Mouse (Mus musculus) monocyte, adult 5-6 weeks (primary cell): ENCODE measurements around the gene 1700034J05Rik. TPM values are rescaled to one million over a fixed set of nuclear protein-coding genes. Genes with fewer than 3 reads are reported as not detected.

Experiments used
- ATAC-seq: fragments of 153-309, 156-312 bp; replicated peaks from 2 replicates; pipeline ENCODE4 v1.8.0; 2017; ENCODE audit warnings: mild to moderate bottlenecking; ENCODE audit not compliant: low TSS enrichment, insufficient number of reproducible peaks, severe bottlenecking, poor library complexity, low FRiP score
- total RNA-seq: library from RNA; stranded (forward); fragments of 200-1000, 200-491, 200-594 nt; gene quantifications from 3 replicates; pipeline ENCODE4 v1.2.3, GENCODE M21; 2017

The 1700034J05Rik gene
- total RNA-seq, result 1.2 TPM in 1 of 3 replicates, not detected in the others

DNA sequence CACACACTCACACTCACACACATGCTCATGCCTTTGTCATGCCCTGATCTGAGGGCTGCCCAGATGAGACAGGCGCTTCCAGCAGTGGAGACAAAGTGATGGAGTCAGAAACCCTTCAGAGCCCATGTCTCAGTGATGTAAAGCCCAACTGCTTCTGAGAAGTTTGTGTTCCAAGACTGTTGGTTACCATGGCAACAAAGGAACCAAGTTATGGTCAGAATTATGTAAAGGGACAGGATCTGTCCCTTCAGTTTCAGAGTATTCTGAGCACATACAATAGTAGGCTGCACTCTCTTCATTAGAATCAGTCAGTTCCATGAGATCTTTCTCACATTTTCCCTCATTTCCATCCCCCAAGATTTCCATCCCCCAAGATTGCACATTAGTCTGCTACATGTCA lies at the start of gene 1700034J05Rik:
1700034J05Rik (minus strand) TSS at position 165 of the 400 bp plus-strand sequence.
- no peak for ATAC-seq

DNA sequence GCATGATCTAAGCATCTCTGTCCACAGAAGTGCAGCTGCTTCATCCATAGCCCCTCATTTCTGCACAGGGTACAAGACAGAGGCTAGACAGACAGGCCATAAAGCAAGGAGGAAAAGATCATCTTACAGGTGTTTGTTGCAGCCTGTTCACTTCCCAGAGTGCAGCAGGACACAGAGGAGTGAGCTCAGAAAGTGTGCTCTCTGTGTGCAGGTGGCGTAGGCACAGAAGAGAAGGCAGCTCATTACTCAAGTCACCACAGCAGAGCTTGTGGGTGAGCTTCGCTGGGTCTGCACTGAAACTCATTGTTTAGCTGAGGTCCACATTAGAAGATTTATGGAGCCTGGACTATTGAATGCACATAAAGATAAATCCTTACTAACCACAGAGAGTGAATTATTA lies 45.5 kb upstream of the 1700034J05Rik start:
- ATAC-seq, result no peak

DNA sequence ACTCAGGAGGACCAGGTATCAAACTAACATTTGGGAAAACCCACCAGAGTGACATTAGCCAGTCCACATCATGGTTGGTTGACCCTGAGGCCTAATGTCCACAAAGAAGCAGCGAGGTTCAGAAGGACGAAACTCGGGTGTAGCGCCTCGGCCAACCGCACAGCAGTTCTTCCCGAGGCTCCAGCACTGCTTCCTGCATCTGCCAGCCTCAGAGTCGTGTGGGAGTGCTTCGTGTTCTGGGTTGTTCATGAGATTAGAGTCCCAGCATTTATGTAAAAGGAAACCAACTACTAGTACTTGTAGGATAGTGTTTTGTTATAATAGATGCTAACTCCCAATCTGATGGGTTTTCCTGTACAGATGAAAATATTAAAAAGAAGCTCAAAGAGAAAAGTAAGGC lies 45.1 kb upstream of the 1700034J05Rik start:
- no peak for ATAC-seq

DNA sequence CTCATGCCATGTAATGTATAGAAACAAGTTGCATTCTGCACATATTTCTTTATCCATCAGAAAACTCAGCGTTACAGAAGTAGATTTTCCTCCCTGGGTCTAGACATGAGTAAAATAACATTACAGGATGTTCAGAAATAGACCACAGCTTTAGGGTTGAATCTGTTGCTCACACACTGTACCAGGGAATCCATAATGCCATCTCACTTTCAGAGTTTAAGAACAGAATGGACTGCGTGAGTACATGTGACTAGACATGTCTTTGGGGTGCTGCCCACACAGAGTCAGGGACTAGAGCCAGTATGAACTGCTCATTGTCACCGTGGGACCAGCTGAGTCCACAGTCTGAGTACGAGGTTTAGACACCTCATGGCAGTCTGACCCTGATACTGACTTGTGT lies 44.5 kb upstream of the 1700034J05Rik start:
- ATAC-seq, result no peak

DNA sequence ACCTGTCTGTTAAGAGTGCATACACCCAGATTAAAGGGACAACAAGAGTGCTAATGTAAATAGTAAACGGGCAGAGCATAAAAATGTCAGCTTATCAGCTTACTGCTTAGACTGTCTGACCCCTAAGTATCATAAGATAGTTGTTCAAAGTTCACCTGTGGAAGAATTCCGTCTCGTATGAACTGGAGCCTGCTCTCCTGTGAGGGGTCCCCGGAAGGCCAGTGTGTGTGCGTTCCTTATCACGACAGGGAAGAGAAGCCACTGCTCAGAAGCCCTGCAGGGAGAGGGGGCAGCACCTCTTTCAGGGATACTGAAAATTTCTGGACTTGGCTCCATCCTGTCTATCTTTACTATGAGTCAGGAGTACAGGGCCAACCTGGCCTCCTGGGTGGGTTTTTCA lies 42.8 kb upstream of the 1700034J05Rik start:
- no peak for ATAC-seq

DNA sequence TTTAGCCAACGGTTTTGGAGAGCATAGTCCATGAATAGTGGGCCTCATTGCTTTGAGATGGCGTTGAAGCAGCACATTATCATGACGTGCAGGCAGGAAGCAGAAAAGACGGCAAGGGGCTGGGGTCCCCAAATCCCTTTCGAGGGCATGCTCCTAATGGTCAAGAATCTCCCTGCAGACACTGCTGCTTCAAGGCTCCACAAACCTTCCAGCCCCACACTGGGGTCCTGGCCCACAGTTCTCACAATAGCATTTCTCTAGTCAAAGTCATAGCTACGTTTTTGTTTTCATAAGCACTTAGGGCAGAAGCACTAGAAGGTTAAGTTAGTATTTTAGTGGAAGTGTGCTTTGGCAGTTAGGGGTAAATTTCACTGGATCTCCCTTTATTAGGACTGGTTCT lies 41.7 kb upstream of the 1700034J05Rik start:
- no peak for ATAC-seq

DNA sequence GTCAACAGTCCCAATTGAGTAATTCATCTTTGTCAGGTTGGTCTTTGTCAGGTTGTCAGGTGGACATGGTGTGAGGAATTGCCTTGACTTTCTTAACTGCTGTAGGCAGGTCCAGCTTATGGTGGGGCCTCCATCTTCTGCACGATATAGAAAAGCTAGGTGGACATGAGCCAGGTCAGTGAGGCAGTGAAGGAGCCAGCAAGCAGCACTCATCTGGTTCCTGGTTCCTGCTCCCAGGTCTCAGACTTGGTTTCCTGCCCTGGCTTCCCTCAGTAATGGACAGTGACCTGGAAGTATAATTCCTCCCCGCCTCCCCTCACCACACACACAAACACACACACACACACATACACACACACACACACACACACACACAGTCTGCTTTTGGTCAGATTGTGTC lies 41.2 kb upstream of the 1700034J05Rik start:
- ATAC-seq, result no peak

DNA sequence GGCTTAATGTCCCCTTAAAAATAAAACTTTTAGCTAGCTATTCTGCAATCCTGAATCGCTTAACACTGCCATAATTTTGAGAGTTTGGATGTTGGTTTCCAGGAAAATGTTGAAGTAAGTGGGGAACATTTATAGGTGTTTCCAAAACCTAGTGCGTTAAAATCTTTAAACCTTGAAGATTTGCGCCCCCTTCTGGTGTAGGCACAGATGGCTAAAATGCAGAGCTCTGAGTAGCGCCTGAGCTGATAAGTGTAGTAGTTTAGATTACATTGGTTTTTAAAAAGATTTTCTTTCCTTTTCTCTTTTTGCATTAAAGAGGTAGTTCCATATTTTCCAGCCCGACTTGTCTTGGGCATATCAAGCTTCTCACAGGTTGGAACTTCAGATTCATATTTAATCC lies 40.0 kb upstream of the 1700034J05Rik start:
- ATAC-seq, result no peak

DNA sequence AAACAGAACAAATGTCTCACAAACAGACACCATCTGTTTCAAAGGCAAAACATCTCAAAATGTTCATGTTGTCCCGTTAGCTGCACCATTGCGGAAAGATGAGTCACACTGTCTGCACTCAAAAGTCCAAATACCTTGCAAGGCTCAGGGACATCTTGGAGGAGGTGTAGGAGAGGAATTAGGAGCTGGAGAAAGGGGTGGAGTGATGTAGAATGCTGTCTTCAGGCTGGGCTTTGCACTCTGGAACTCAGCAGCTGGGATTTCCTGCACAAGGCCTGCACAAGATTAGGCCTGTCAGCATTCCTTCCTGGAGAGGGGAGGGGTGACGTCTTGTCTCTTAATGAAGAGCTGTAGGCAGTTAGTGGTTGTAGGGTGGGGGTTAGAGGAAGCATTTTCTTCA lies 30.3 kb upstream of the 1700034J05Rik start:
- ATAC-seq, result no peak

DNA sequence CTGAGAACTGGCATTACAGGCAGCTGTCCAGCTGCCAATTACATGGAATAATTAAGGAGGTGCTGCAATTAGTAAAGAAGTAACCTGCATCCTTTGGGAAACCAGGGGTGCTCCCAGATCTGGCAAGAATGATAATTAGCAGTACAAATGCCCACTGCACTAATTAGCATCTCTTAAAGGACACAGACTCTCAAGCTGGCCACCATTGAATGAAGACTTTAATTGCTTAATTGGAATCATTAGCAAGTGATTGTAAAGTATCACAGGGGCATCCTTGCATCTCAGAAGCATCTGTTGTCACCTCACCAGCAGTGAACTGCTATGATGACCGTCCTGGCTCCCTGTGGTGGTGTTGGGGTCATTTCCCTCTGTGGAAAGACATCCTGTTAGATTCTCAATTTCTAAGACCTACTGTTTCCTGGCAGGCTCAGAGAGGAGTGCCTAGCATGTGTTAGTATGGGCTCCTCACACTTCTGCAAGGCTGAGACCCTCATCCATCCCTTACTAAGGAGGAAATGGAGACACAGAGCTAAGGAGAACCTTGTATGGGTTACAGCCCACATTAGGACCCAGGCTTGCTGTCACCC lies 27.1 kb upstream of the 1700034J05Rik start:
- no peak for ATAC-seq

DNA sequence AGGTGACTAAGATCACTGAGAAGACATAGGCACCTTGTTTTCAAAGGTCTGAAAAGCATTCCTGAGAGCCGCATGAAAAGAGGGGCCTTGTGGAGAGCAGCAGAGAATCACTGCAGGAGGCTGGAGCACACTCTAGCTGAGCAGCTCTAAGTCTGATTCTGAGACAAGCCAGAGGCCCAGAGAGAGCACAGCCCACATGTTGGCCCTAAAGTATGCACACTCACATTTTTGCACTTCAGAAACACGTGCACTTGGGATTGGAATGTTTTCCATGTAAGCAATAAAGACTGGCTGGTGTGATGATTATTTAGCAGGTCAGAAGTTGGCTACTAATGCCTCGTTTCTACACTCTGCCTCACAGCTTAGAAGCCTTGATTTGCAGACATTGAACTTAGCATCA lies 25.7 kb upstream of the 1700034J05Rik start:
- no peak for ATAC-seq

DNA sequence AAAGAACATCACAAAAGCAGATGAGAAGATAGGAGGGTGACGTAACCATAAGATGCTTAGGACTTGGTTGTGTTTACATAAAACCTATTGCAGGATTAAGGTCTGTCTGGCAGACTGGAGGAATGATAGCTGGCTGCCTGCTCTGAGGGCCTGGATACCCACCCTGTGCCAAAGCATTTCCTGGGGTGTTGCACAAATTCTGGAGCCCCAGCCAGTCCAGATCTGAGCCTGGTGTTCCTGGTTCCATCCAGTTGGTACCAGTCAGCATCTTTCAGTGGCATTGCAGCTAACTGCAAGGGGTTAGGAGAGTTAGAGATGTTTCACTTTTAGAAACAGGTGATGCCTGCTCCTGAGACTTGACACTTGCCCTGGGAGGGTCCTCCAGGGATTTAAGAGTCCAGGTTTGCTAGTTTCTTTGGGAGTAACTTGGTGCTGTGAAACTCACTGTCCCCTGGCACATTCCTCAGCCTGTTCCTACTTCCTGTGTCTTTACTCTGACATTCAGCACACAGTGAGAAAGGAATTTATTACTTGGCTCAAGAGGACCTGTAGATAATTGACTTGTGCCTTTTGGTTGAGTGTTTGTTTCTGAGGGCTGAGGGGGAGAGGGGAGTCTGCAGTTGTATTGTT lies 25.0 kb upstream of the 1700034J05Rik start:
- no peak for ATAC-seq

DNA sequence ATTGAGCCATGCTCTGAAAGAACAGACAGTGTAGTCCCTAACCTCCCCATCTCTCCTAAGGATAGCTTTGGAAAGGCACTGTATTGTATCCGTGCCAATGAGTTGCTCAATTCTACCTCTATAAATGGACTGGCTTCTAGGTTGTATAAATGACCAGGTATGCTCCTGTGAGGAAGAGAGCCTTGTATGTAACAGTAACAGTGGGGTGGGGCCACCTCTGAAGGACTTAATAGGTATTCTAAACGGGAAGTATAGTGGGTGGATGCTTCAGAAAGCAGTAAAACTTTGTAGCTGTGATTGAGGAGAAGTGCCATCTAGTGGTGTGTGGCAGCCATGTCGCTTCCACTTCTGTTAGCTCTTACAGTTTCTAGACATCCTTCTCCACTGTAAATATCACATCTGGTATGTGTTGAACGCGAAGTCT lies 24.5 kb upstream of the 1700034J05Rik start:
- no peak for ATAC-seq

DNA sequence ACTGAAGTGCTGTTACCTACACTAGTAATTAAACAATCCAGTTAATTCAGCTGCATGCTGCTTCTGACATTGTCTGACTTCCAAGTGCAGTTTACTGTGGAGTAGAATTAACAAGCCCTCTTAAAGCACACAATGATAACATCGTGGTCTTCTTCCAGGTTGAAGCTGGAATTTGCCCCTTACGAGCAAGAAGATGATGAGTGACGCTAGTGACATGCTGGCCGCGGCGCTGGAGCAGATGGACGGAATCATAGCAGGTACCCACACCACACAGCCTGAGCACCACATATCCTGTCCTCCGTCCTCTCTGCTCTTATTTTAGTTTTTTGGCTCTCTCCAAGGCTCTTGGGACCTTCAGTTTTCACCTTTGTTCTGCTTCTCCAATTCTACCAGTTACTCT lies 22.2 kb upstream of the 1700034J05Rik start:
- no peak for ATAC-seq

DNA sequence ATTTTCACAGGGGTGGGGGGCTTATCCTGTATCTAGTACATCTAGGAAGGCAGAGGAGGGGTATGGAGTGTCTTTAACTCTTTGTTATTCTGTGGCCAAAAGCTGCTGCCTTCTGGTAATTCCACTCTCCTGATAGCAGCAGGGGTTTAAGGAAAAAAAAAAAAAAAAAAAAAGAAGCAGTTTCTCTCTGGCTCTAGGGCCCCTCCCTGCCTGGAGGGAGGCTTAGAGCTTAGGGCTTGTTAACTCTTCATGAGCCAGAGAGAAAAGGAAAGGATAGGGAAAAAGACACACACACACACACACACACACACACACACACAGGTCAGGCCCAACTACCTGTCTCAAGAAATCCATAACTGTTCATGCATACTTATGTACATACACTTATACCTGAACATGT lies 19.6 kb upstream of the 1700034J05Rik start:
- no peak for ATAC-seq

DNA sequence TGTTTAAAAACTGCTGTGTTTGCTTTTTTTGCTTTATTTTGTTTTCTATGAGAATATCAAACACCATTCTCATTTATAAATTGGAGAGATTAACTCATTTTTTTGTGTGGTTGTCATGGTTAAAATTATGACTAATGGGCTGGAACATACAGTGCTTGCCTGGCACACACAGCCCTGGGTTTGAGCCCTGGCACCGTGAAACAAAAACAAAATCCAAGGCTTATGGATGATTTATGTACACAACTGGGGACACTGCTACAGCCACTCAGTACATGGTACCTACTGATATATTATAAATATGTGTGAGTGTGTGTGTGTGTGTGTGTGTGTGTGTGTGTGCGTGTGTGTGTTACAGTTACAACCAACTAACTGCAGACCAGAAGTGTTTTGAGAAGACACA lies 19.2 kb upstream of the 1700034J05Rik start:
- ATAC-seq, result no peak

DNA sequence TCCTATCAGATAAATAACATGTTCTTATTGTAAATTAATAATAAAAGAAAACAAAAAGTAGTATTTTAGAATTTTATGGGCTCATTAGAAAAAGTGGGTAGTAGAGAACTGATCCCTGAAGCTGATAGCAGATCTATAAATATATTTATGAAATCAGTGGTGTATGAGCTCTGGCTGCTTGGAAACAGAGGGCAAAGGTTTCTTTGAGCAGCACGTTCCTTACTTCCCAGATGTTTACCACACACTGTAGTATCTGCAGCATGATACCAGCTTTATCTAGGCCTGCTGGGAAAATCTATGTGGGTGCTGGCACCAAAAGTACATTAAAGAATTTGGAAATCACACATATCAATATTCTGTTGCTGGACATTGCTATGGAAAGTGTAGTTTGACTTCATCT lies 18.5 kb upstream of the 1700034J05Rik start:
- ATAC-seq, result no peak

DNA sequence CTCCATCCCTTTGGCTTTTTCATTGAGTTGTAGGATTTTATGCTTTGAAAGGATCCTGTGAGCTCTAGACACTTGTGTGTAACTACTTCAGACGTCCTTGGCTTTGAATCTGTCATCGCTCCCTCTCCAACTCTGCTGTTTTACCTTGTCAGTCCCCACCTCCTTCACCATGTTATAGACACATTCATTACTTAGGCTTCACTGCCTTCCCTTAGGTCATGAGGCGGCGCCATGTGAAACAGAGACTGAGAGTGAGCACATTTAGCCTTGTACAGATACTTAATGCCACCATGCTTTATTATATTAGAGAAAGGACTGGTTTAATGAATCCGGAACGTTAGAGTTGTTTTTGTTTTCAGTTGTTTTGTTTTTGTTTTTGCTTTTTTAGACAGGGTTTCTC lies 17.8 kb upstream of the 1700034J05Rik start:
- no peak for ATAC-seq

DNA sequence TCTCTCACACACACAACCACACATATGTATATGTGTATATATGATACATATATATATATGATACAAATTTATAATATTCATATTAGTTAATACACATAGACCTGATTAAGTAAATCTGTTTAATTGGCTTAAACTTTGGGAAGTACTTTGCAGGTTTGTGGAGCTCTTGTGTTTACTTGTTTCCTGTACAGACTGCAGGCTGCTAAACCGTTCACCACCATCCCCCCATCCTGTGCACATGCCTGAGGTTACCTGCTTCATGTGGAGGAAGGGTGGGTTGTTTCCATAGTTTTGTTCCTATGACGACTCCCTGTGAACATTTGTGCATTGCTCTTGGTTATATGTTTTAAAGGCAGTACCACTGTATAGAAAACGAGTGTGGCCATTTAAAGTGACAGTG lies 17.1 kb upstream of the 1700034J05Rik start:
- no peak for ATAC-seq

DNA sequence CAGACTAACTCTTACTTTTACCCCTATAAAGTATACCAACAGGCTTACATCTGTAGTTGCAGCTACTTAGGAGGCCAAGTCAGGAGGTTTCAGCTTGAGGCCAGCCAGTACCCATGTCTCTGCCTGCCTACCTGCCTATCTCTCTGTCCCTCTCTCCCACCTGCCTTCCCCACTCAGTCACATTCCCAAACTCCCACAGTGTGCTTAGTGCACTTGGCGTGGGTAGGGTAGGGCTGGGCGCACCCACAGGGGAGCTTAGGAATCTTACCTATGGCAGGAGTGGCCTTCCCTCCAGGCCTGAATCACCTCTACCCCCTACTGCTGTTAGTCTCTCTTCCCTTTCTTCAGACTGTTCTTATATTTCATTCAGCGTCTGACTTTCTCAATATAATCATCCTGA lies 16.6 kb upstream of the 1700034J05Rik start:
- no peak for ATAC-seq

DNA sequence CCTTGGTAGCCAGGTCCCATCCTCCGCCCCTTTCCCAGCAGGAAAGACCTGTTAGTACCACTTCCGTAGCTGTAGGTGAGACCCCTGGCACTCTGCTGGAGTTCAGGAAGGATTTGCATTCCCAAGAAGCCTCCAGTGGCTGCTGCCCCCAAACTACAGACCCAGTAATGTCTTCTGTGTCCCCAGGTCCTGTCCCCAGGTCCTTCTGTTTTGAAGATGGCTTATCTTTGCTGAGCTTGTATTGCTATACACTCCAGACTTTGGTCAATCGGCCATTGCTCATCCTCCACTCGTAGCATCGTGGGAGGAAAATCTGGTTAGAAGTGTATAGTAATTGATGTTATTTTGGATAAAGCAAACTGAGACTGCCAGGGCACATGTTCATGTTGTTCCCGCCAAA lies 13.6 kb upstream of the 1700034J05Rik start:
- ATAC-seq, result no peak
